Mouse (Mus musculus) heart, embryonic 12.5 days (tissue): ENCODE data around the gene Gria1. TPM values are rescaled to one million over a fixed set of nuclear protein-coding genes. Genes with fewer than 3 reads are reported as not detected.

Source experiments
- ATAC-seq: fragments of 200-750 bp; cut with Nextera tagmentation; 2 replicates; pipeline ENCODE4 v1.8.0; 2017; ENCODE audit warnings: moderate TSS enrichment, moderate library complexity; ENCODE audit not compliant: insufficient number of reproducible peaks, low FRiP score
- H3K27ac ChIP-seq: fragments of 300-500 bp; sonication (generic); 2 replicates; pipeline ENCODE4 v1.5.1; 2016; ENCODE audit warnings: mild to moderate bottlenecking, moderate library complexity; ENCODE audit not compliant: poor library complexity, severe bottlenecking
- H3K27me3 ChIP-seq: fragments of 300-500 bp; sonication (generic); replicated peaks from 2 replicates; pipeline ENCODE4 v1.6.1; 2016; ENCODE audit warnings: mild to moderate bottlenecking, moderate library complexity
- H3K36me3 ChIP-seq: fragments of 300-500 bp; sonication (generic); 2 replicates; pipeline ENCODE4 v1.6.1; 2016; ENCODE audit warnings: mild to moderate bottlenecking, moderate library complexity
- H3K4me1 ChIP-seq: fragments of 300-500 bp; sonication (generic); replicated peaks from 2 replicates; pipeline ENCODE4 v1.6.1; 2016; ENCODE audit warnings: mild to moderate bottlenecking
- H3K4me2 ChIP-seq: fragments of 300-500 bp; sonication (generic); 2 replicates; pipeline ENCODE4 v1.6.1; 2016; ENCODE audit warnings: mild to moderate bottlenecking, moderate library complexity
- H3K4me3 ChIP-seq: fragments of 300-500 bp; sonication (generic); 2 replicates; pipeline ENCODE4 v1.5.1; 2016; ENCODE audit warnings: mild to moderate bottlenecking
- H3K9ac ChIP-seq: fragments of 300-500 bp; sonication (generic); 2 replicates; pipeline ENCODE4 v1.6.1; 2016; ENCODE audit warnings: mild to moderate bottlenecking, moderate library complexity
- H3K9me3 ChIP-seq: fragments of 300-500 bp; sonication (generic); replicated peaks from 2 replicates; pipeline ENCODE4 v1.6.1; 2016; ENCODE audit warnings: mild to moderate bottlenecking, moderate library complexity
- WGBS: fragments of 180-500 bp; shearing (Covaris S2); methylation state at CpG from one replicate; pipeline ENCODE4 v1.1.7; 2016; 5-methylcytosine and 5-hydroxymethylcytosine counted together
- polyA plus RNA-seq: library from polyadenylated mRNA; unstranded; fragments of >200 nt; fragmentation: Nextera tagmentation; extraction: Ambion mirVana; gene quantifications from 2 replicates; pipeline ENCODE4 v1.2.1, GENCODE M21; 2016

The Gria1 gene
- polyA plus RNA-seq, 1 experiment from 2014 or later, result 3.6 TPM

DNA sequence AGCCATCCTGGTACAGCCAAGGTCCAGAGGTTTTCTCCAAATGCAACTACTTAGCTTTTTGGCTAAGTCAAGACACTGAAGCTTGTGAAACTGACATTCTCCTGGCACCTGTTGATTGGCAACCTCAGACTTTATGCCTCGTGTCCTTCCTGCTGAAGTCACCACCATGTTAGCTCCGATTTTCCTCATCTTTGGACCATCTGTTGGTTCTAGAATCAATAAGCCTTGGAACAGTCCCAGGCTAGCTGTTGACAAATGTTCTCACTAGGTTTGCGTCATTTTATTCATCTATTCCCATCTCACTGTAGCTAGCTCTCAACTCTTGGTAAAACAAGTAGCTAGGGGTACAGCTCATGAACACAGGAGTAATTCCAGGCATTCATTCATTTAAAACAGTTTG is 51.3 kb downstream of the Gria1 start:
- H3K4me3 ChIP-seq, result no peak overlapping the region
- no peaks in the 10 kb centered on the region for H3K36me3 ChIP-seq
- no peak overlapping the region for H3K9ac ChIP-seq
- H3K4me2 ChIP-seq, result no peak overlapping the region
- H3K9me3 ChIP-seq, result no peaks in the 10 kb centered on the region
- H3K27me3 ChIP-seq, result no peaks in the 10 kb centered on the region
- H3K27ac ChIP-seq, result no peak overlapping the region
- WGBS, result 72% methylated on average over 3 of the region's 3 CpGs
- no peaks in the 10 kb centered on the region for H3K4me1 ChIP-seq
- no peak for ATAC-seq

DNA sequence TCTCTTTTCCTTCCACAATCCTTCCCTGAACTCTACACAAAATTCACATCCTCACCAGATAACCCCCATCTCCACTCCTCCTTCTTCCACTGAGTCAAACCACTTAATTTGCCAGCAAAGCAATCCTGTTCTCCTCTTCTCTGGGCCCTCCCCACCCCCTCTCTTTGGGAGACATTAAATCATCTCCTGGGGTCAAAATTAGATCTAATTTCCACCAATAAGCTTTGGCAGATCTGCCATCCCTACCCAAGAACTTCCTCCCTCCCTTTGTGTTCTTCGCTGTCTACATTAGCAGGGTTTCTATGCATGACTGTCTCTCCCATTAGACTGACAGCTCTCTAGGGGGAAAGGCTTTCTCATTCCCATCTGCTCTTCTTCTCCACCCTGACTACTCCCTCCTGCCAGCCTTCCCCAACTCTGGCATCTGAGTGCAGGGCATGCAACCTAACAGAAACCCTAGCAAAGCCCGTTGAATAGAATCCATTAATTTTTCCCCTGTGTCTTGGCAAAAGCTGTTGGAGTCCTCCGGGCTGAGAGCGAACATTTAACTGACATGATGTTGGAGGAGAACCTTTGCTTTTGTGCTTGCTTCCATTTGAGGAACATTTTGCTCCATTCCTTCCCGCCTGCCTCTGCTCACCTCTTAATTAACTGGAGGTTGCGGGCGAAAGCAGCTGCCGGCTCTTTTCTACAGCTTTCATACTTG is 59.2 kb downstream of the Gria1 start:
- Histone ChIP-seq H3K27ac (no peak overlapping the region), H3K4me2 (no peak overlapping the region), H3K4me3 (no peak overlapping the region), H3K9me3 (no peaks in the 10 kb centered on the region), H3K27me3 (no peaks in the 10 kb centered on the region), H3K36me3 (no peaks in the 10 kb centered on the region), H3K4me1 (no peaks in the 10 kb centered on the region), H3K9ac (no peak overlapping the region)
- no peak for ATAC-seq
- WGBS, result 80% methylated on average over 8 of the region's 8 CpGs

DNA sequence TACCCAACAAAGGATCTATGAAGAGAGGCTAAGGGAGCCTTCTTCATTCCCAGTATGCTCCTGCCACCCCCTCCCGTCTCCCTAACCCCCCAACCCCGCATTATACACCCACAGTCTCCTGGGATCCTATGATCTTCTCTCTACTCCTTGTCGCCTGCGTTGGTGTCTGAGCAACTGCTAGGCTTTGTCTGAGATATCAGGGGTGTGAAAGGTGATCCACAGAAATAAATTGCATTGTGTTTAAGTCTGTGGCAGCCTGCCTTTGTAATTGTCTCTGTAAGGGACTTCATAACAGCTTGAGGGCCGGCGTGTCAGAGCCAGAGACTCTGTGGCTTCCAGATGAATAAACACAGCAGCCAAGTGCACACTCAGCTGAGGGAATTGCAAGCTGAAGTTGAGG is 61.0 kb downstream of the Gria1 start:
- Histone ChIP-seq H3K4me3 (no peak overlapping the region), H3K9ac (no peak overlapping the region), H3K4me2 (no peak overlapping the region), H3K27me3 (no peaks in the 10 kb centered on the region), H3K27ac (no peak overlapping the region), H3K36me3 (no peaks in the 10 kb centered on the region), H3K4me1 (no peaks in the 10 kb centered on the region), H3K9me3 (no peaks in the 10 kb centered on the region)
- no peak for ATAC-seq
- WGBS, result 66% methylated on average over 6 of the region's 6 CpGs

DNA sequence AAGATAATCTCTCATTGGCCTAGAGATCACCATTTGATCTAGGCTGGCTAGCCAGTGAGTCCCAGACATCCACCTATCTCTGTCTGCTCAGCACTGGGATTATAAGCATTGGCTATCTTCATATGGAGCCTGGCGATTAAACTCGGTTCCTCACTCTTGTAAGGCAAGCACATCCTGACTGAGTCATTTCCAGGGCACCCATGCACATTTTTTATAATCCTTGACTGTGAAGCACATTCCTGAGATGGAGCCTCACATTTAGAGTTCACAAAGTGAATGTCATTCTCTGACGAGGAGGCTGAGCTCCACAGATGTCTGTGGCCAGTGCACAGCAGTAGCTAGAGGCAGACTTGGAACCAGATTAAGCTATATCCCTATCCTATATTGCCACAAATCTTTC is 68.2 kb downstream of the Gria1 start:
- Histone ChIP-seq H3K27ac (no peak overlapping the region), H3K9me3 (no peaks in the 10 kb centered on the region), H3K27me3 (no peaks in the 10 kb centered on the region), H3K4me2 (no peak overlapping the region), H3K9ac (no peak overlapping the region), H3K36me3 (no peaks in the 10 kb centered on the region), H3K4me1 (no peaks in the 10 kb centered on the region), H3K4me3 (no peak overlapping the region)
- ATAC-seq, result no peak
- WGBS, result 70% methylated on average over 3 of the region's 3 CpGs

- no peak overlapping the region for H3K9ac ChIP-seq
- H3K4me1 ChIP-seq, result no peaks in the 10 kb centered on the region
- 83% methylated on average over 5 of the region's 5 CpGs for WGBS
- no peak overlapping the region for H3K4me3 ChIP-seq
- H3K9me3 ChIP-seq, result 0 out of 2 replicates have a peak, but pooled peaks cover 3% of the 10 kb centered on the region
- no peaks in the 10 kb centered on the region for H3K27me3 ChIP-seq
- no peak overlapping the region for H3K27ac ChIP-seq
- H3K4me2 ChIP-seq, result no peak overlapping the region
- H3K36me3 ChIP-seq, result no peaks in the 10 kb centered on the region
- ATAC-seq, result no peak
Observed at GRCm38 (mm10) chr11:57089527-57089926, 78.3 kb downstream of the Gria1 start.

- H3K4me3 ChIP-seq, result no peak overlapping the region
- 0 out of 2 replicates have a peak, but pooled peaks cover 3% of the 10 kb centered on the region for H3K9me3 ChIP-seq
- no peak for ATAC-seq
Observed at GRCm38 (mm10) chr11:57090705-57091104, 79.5 kb downstream of the Gria1 start.

GRCm38 (mm10) chr11:57091276-57091914 is 80.2 kb downstream of the Gria1 start:
- H3K9me3 ChIP-seq, result 0 out of 2 replicates have a peak, but pooled peaks cover 3% of the 10 kb centered on the region

More at GRCm38 (mm10) chr11:57090705-57091104, 79.5 kb downstream of the Gria1 start:
- H3K9ac ChIP-seq, result no peak overlapping the region
- no peaks in the 10 kb centered on the region for H3K36me3 ChIP-seq
- H3K27me3 ChIP-seq, result no peaks in the 10 kb centered on the region
- H3K27ac ChIP-seq, result no peak overlapping the region
- H3K4me2 ChIP-seq, result no peak overlapping the region
- no peaks in the 10 kb centered on the region for H3K4me1 ChIP-seq

DNA sequence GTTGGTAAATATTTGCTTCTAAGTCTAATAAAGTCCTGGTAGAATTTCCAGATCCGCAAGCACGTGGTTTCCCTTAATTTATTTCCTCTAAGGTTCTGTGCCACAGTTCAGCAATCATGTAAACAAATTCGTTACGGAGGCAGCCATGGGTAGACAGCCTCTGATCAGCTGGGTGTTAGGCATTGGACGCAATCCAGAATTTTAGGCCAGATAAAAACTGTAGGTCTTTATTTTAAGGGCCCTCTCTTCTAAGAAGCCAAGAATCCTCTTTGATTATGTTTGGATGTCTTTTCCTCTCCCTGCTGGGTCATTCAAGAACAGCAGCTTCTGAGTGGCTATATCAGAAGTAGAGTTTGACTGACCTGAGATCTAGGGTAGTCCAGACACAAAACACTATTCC is 89.3 kb downstream of the Gria1 start:
- Histone ChIP-seq H3K9me3 (no peaks in the 10 kb centered on the region), H3K27ac (no peak overlapping the region), H3K27me3 (no peaks in the 10 kb centered on the region), H3K4me1 (no peaks in the 10 kb centered on the region), H3K4me2 (no peak overlapping the region), H3K4me3 (no peak overlapping the region), H3K9ac (no peak overlapping the region), H3K36me3 (no peaks in the 10 kb centered on the region)
- ATAC-seq, result no peak
- 76% methylated on average over 5 of the region's 5 CpGs for WGBS

More at GRCm38 (mm10) chr11:57091276-57091914, 80.2 kb downstream of the Gria1 start:
- WGBS, result 65% methylated on average over 3 of the region's 3 CpGs
- H3K36me3 ChIP-seq, result no peaks in the 10 kb centered on the region
- no peak overlapping the region for H3K4me2 ChIP-seq
- H3K9ac ChIP-seq, result no peak overlapping the region
- no peak for ATAC-seq
- H3K27ac ChIP-seq, result no peak overlapping the region
- H3K4me3 ChIP-seq, result no peak overlapping the region
- H3K4me1 ChIP-seq, result no peaks in the 10 kb centered on the region
- H3K27me3 ChIP-seq, result no peaks in the 10 kb centered on the region

GRCm38 (mm10) chr11:57103751-57104254 is 92.6 kb downstream of the Gria1 start:
- H3K4me3 ChIP-seq, result no peak overlapping the region
- H3K36me3 ChIP-seq, result no peaks in the 10 kb centered on the region

DNA sequence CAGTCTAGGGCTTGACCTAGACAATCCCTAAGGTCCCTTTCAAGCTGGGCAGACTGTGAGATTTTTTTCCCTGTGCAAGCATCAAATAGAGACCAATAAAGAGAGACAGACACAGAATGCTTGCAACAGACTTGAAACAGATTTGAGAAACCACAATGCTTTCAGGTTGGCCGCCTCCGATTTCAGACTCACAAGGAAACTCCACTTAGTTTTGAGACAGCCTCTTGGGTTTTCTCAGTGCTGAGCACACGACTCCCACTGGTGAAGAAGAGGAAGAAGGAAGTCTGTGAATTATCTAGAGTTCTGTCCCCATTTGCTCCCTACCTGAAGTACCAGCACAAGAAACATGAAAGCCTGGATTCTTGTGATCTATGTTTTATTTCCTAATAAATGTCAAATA is 94.5 kb downstream of the Gria1 start:
- H3K4me3 ChIP-seq, result no peak overlapping the region
- no peaks in the 10 kb centered on the region for H3K27me3 ChIP-seq
- no peak for ATAC-seq
- no peak overlapping the region for H3K4me2 ChIP-seq
- H3K9ac ChIP-seq, result no peak overlapping the region
- no peaks in the 10 kb centered on the region for H3K9me3 ChIP-seq
- H3K36me3 ChIP-seq, result no peaks in the 10 kb centered on the region
- H3K4me1 ChIP-seq, result no peaks in the 10 kb centered on the region
- WGBS, result 76% methylated on average over 3 of the region's 3 CpGs
- no peak overlapping the region for H3K27ac ChIP-seq

More at GRCm38 (mm10) chr11:57103751-57104254, 92.6 kb downstream of the Gria1 start:
- no peaks in the 10 kb centered on the region for H3K27me3 ChIP-seq
- no peaks in the 10 kb centered on the region for H3K4me1 ChIP-seq
- no peak for ATAC-seq
- no peaks in the 10 kb centered on the region for H3K9me3 ChIP-seq
- WGBS, result 64% methylated on average over 5 of the region's 5 CpGs
- no peak overlapping the region for H3K4me2 ChIP-seq
- no peak overlapping the region for H3K9ac ChIP-seq
- H3K27ac ChIP-seq, result no peak overlapping the region

DNA sequence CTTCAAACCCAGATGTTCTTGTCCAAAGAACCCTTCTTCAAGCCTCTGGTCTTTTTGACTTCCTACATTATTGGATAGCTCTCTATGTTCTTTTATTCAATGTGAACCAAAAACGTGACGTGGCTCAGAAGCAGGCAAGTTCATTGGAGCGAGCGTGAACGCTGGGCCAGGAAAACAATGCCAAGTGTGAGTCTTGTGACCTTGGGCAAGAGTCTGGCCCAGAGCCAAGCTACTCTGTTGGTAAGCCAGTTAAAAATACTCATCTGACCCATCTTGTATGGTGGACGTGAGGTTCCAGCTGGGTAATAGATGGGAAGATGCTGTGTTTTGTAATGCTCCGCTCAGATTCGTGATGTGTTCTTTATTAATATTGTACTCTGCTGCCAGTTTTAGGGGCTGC is 101.2 kb downstream of the Gria1 start:
- Histone ChIP-seq H3K27me3 (no peaks in the 10 kb centered on the region), H3K9me3 (no peaks in the 10 kb centered on the region), H3K9ac (no peak overlapping the region), H3K4me3 (no peak overlapping the region), H3K36me3 (no peaks in the 10 kb centered on the region), H3K4me1 (no peaks in the 10 kb centered on the region; the same call in 1 of the 2 replicates), H3K4me2 (no peak overlapping the region), H3K27ac (no peak overlapping the region)
- 81% methylated on average over 8 of the region's 8 CpGs for whole genome bisulfite sequencing
- no peak for ATAC-seq
